Comparison of ENCODE assay signal across 13 mouse cellular contexts in the genomic region with DNA sequence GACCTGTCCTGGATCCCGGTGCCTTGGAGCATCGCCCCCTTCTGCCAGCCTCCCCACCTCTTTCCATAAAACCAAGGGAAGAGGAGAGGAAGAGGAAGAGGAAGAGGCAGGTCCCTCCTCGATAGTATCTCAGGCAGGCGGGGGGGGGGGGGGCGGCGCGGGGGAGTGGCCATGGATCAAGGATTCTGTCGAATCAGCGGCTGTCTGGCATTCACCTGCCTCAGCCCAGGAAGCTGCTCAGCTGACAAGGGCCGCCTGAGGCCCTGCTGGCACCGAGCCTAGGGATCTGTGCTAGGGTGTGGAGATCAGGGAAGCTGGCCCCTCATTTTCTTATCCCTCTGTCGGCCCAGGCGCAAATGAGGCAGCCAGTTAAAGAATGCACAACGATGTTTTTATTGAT. TPM values are rescaled to one million over a fixed set of nuclear protein-coding genes. Genes with fewer than 3 reads are reported as not detected.
DNase-seq lines count a peak whose midpoint lies in the region; ATAC-seq and TF ChIP-seq lines count a peak whose summit lies in the region.
"Had no signal": no experiment of that assay in that cellular context is flagged by ENCODE, and none has a peak within 500 bp of the region (broad histone marks: within the 10 kb centered on the region; RNA-seq: fewer than 3 reads in every experiment).

No protein-coding gene starts in this region.

- ATAC-seq in megakaryocyte, adult 5-6 weeks (ENCODE audit: poor library complexity, severe bottlenecking): no peak
- peak; percentile 37; the same call in 1 of the 2 replicates for ATAC-seq in embryonic facial prominence, embryonic 14.5 days (ENCODE audit: low read depth)
- ATAC-seq in liver, embryonic 15.5 days (ENCODE audit: insufficient read depth): no peak

- TF ChIP-seq CTCF in kidney, adult 2 months (conservative IDR thresholded peaks at IDR 0.05; ENCODE audit: insufficient read depth, insufficient read length, low read depth, low read length): no peak

- H3K4me1 ChIP-seq in megakaryocyte, embryonic 14.5 days: peaks cover 66% of the 10 kb centered on the region
- peaks cover 16% of the 10 kb centered on the region; the same call in 1 of the 2 replicates for H3K4me1 ChIP-seq in embryonic facial prominence, embryonic 14.5 days (ENCODE audit: control insufficient read depth, insufficient read depth, low read length)
- no peaks in the 10 kb centered on the region for H3K4me1 ChIP-seq in kidney, adult 2 months (ENCODE audit: control insufficient read depth, insufficient read depth, low read length)
- H3K4me1 ChIP-seq in liver, embryonic 15.5 days (replicated peaks): peaks cover 81% of the 10 kb centered on the region

- peak overlapping the region; percentile 4 for H3K4me3 ChIP-seq in megakaryocyte, embryonic 14.5 days (replicated peaks)
- no peak overlapping the region for H3K4me3 ChIP-seq in embryonic facial prominence, embryonic 14.5 days (ENCODE audit: low read depth, low read length)
- no peak overlapping the region for H3K4me3 ChIP-seq in kidney, adult 2 months (ENCODE audit: insufficient read depth, low read depth, low read length)
- no peak overlapping the region for H3K4me3 ChIP-seq in liver, embryonic 15.5 days (replicated peaks)
- H3K4me3 ChIP-seq: layer of hippocampus, adult 2 months had no signal

- no peak overlapping the region for H3K4me2 ChIP-seq in embryonic facial prominence, embryonic 14.5 days (ENCODE audit: low read depth, low read length)
- peak overlapping the region; percentile 39 for H3K4me2 ChIP-seq in liver, embryonic 15.5 days

- H3K36me3 ChIP-seq in megakaryocyte, embryonic 14.5 days (replicated peaks; ENCODE audit: low read length): no peaks in the 10 kb centered on the region
- H3K36me3 ChIP-seq in embryonic facial prominence, embryonic 14.5 days (ENCODE audit: control insufficient read depth, insufficient read depth, low read length): no peaks in the 10 kb centered on the region
- no peaks in the 10 kb centered on the region for H3K36me3 ChIP-seq in kidney, adult 2 months (ENCODE audit: control insufficient read depth, insufficient read depth, low read length)
- no peaks in the 10 kb centered on the region for H3K36me3 ChIP-seq in liver, embryonic 15.5 days (replicated peaks)

- peak; percentile 70 for DNase-seq in embryonic facial prominence, embryonic 14.5 days (ENCODE audit: low spot score)
- peak; percentile 42 for DNase-seq in kidney, adult 2 months
- no peak for DNase-seq in embryo, embryonic 11 days
- no peak for DNase-seq in thymus, postnatal 0 days (ENCODE audit: low spot score)
- DNase-seq: gastrocnemius, postnatal 14 days; lung, postnatal 4 days; thymus, adult 18-20 months had no signal

- no peak overlapping the region for H3K9ac ChIP-seq in embryonic facial prominence, embryonic 14.5 days (ENCODE audit: low read depth, low read length)
- no peak overlapping the region for H3K9ac ChIP-seq in liver, embryonic 15.5 days

- H3K9me3 ChIP-seq in megakaryocyte, embryonic 14.5 days: no peaks in the 10 kb centered on the region
- no peaks in the 10 kb centered on the region for H3K9me3 ChIP-seq in embryonic facial prominence, embryonic 14.5 days (ENCODE audit: control insufficient read depth, low read length)
- H3K9me3 ChIP-seq in liver, embryonic 15.5 days (replicated peaks): no peaks in the 10 kb centered on the region

- 35% methylated on average over 9 of the region's 14 CpGs for WGBS in embryonic facial prominence, embryonic 14.5 days
- 23% methylated on average over 14 of the region's 14 CpGs for WGBS in kidney, adult 2 months
- WGBS in liver, embryonic 15.5 days (ENCODE audit: insufficient replicate concordance): 14% methylated on average over 14 of the region's 14 CpGs

- no peak overlapping the region for H3K27ac ChIP-seq in embryonic facial prominence, embryonic 14.5 days (replicated peaks; ENCODE audit: low read depth, low read length)
- no peak overlapping the region for H3K27ac ChIP-seq in kidney, adult 2 months (ENCODE audit: insufficient read depth, low read depth, low read length)
- H3K27ac ChIP-seq in liver, embryonic 15.5 days (replicated peaks): no peak overlapping the region
- H3K27ac ChIP-seq: layer of hippocampus, adult 2 months had no signal

- TF ChIP-seq POLR2A in kidney, adult 2 months (IDR thresholded peaks at IDR 0.05; ENCODE audit: low read depth, low read length): no peak

- H3K27me3 ChIP-seq in megakaryocyte, embryonic 14.5 days (replicated peaks): peaks cover 23% of the 10 kb centered on the region
- H3K27me3 ChIP-seq in embryonic facial prominence, embryonic 14.5 days (replicated peaks; ENCODE audit: control insufficient read depth, insufficient read depth, low read length): no peaks in the 10 kb centered on the region
- no peaks in the 10 kb centered on the region for H3K27me3 ChIP-seq in kidney, adult 2 months (replicated peaks; ENCODE audit: control insufficient read depth, insufficient read depth, low read length)
- H3K27me3 ChIP-seq in liver, embryonic 15.5 days: peaks cover 40% of the 10 kb centered on the region

RNA-seq across cellular contexts. Expression of a gene that starts 2.2 kb away (rescaled TPM):
- polyA plus RNA-seq in megakaryocyte, embryonic 14.5 days (2012; ENCODE audit: insufficient read depth, low replicate concordance): 0.02 TPM in 1 of 2 replicates, not detected in the other
- 0.27 and 0.51 TPM in 2 replicates for total RNA-seq in megakaryocyte, adult 5-6 weeks (2015)
- 0.26 TPM in 1 of 2 replicates, not detected in the other for total RNA-seq in megakaryocyte, adult 5-6 weeks (2017)
- polyA plus RNA-seq in embryonic facial prominence, embryonic 14.5 days (2014; fragmentation: Nextera tagmentation; extraction: Ambion mirVana): 0.38 and 0.47 TPM in 2 replicates
- 0.03 TPM in 2 replicates for polyA plus RNA-seq in kidney, adult 2 months (2012; rRNA removed)
- polyA plus RNA-seq in liver, embryonic 15.5 days (2015; fragmentation: Nextera tagmentation; extraction: Ambion mirVana): 0.12 and 0.17 TPM in 2 replicates
- 1.2 and 1.5 TPM in 2 replicates for polyA plus RNA-seq in thymus, postnatal 0 days (2015; fragmentation: Nextera tagmentation; extraction: Ambion mirVana)
- total RNA-seq: layer of hippocampus, adult 2 months; neutrophil, adult 5-6 weeks had no signal
- polyA plus RNA-seq: cerebellum, adult 2 months had no signal

RNA-seq across cellular contexts. Expression of a gene that starts 33.0 kb away (rescaled TPM):
- polyA plus RNA-seq in megakaryocyte, embryonic 14.5 days (2012; ENCODE audit: insufficient read depth, low replicate concordance): 0.29 TPM in 1 of 2 replicates, not detected in the other
- total RNA-seq in megakaryocyte, adult 5-6 weeks (2015): not detected in 2 replicates
- total RNA-seq in megakaryocyte, adult 5-6 weeks (2017): not detected in 2 replicates
- 0.07 and 0.28 TPM in 2 replicates for polyA plus RNA-seq in embryonic facial prominence, embryonic 14.5 days (2014; fragmentation: Nextera tagmentation; extraction: Ambion mirVana)
- polyA plus RNA-seq in kidney, adult 2 months (2012; rRNA removed): 0.13 and 0.23 TPM in 2 replicates
- polyA plus RNA-seq in liver, embryonic 15.5 days (2015; fragmentation: Nextera tagmentation; extraction: Ambion mirVana): 0.02 and 0.03 TPM in 2 replicates
- polyA plus RNA-seq in thymus, postnatal 0 days (2015; fragmentation: Nextera tagmentation; extraction: Ambion mirVana): 0.41 and 0.64 TPM in 2 replicates
- total RNA-seq: layer of hippocampus, adult 2 months had no signal

RNA-seq across cellular contexts. Expression of a gene that starts 38.6 kb away (rescaled TPM):
- 3.1 and 5.3 TPM in 2 replicates for polyA plus RNA-seq in megakaryocyte, embryonic 14.5 days (2012; ENCODE audit: insufficient read depth, low replicate concordance)
- total RNA-seq in megakaryocyte, adult 5-6 weeks (2015): 54.2 and 58.1 TPM in 2 replicates
- total RNA-seq in megakaryocyte, adult 5-6 weeks (2017): 60.7 and 63.3 TPM in 2 replicates
- 0.14 and 0.38 TPM in 2 replicates for polyA plus RNA-seq in embryonic facial prominence, embryonic 14.5 days (2014; fragmentation: Nextera tagmentation; extraction: Ambion mirVana)
- polyA plus RNA-seq in kidney, adult 2 months (2012; rRNA removed): 0.38 and 0.44 TPM in 2 replicates
- 2.8 and 4.1 TPM in 2 replicates for polyA plus RNA-seq in liver, embryonic 15.5 days (2015; fragmentation: Nextera tagmentation; extraction: Ambion mirVana)
- 12.4 and 13.0 TPM in 2 replicates for polyA plus RNA-seq in thymus, postnatal 0 days (2015; fragmentation: Nextera tagmentation; extraction: Ambion mirVana)
- total RNA-seq: layer of hippocampus, adult 2 months had no signal

Comparison
In these comparisons a context has a peak if more than half of its experiments do, and no peak if none do; other contexts are left out.
1. DNase-seq: peak in embryonic facial prominence, embryonic 14.5 days (single experiment) and kidney, adult 2 months (single experiment); none in embryo, embryonic 11 days (single experiment) and thymus, postnatal 0 days (single experiment).